Mouse (Mus musculus) limb, embryonic 10.5 days (tissue): ENCODE data around the gene Cyth2. TPM values are rescaled to one million over a fixed set of nuclear protein-coding genes. Genes with fewer than 3 reads are reported as not detected.

Experiments
- DNase-seq: peaks from one replicate; pipeline ENCODE4 v3.0.0-alpha.2; 2017; ENCODE audit warnings: low spot score
- H3K27ac ChIP-seq: fragments of 300-500 bp; sonication (generic); 2 replicates; pipeline ENCODE4 v1.5.1; 2016; ENCODE audit warnings: mild to moderate bottlenecking
- H3K27me3 ChIP-seq: fragments of 300-500 bp; sonication (generic); 2 replicates; pipeline ENCODE4 v1.6.1; 2016; ENCODE audit warnings: low read depth, mild to moderate bottlenecking; ENCODE audit not compliant: poor library complexity, severe bottlenecking
- H3K36me3 ChIP-seq: fragments of 300-500 bp; sonication (generic); 2 replicates; pipeline ENCODE4 v1.6.1; 2016; ENCODE audit warnings: mild to moderate bottlenecking, moderate library complexity
- H3K4me1 ChIP-seq: fragments of 300-500 bp; sonication (generic); 2 replicates; pipeline ENCODE4 v1.6.1; 2016
- H3K4me3 ChIP-seq: fragments of 300-500 bp; sonication (generic); 2 replicates; pipeline ENCODE4 v1.5.1; 2016; ENCODE audit warnings: mild to moderate bottlenecking, moderate library complexity
- H3K9me3 ChIP-seq: fragments of 300-500 bp; sonication (generic); replicated peaks from 2 replicates; pipeline ENCODE4 v1.6.1; 2016; ENCODE audit warnings: mild to moderate bottlenecking
- WGBS: fragments of 180-500 bp; shearing (Covaris S2); methylation state at CpG from one replicate; pipeline ENCODE4 v1.1.7; 2016; 5-methylcytosine and 5-hydroxymethylcytosine counted together
- polyA plus RNA-seq: library from polyadenylated mRNA; unstranded; fragments of >200 nt; fragmentation: Nextera tagmentation; extraction: Ambion mirVana; gene quantifications from 2 replicates; pipeline ENCODE4 v1.2.1, GENCODE M21; 2016

Cyth2 gene
- polyA plus RNA-seq, 1 experiment from 2014 or later, result 170 TPM

- DNase-seq, result no peak
- WGBS, result 73% methylated on average over 8 of the region's 8 CpGs
- no peaks in the 10 kb centered on the region for H3K4me1 ChIP-seq
- no peaks in the 10 kb centered on the region for H3K27me3 ChIP-seq
- no peaks in the 10 kb centered on the region for H3K36me3 ChIP-seq
- no peak overlapping the region for H3K4me3 ChIP-seq
- no peak overlapping the region for H3K27ac ChIP-seq
- H3K9me3 ChIP-seq, result no peaks in the 10 kb centered on the region
Observed at GRCm38 (mm10) chr7:45770427-45771082, 43.8 kb downstream of the Cyth2 start.

GRCm38 (mm10) chr7:45767500-45767899 lies 46.9 kb downstream of the Cyth2 start:
- Histone ChIP-seq H3K4me1 (no peaks in the 10 kb centered on the region), H3K4me3 (no peak overlapping the region), H3K36me3 (no peaks in the 10 kb centered on the region), H3K9me3 (no peaks in the 10 kb centered on the region), H3K27me3 (no peaks in the 10 kb centered on the region), H3K27ac (no peak overlapping the region)
- 91% methylated on average over 6 of the region's 6 CpGs for WGBS
- DNase-seq, result no peak

- Histone ChIP-seq H3K4me1 (no peaks in the 10 kb centered on the region), H3K4me3 (no peak overlapping the region), H3K27me3 (no peaks in the 10 kb centered on the region), H3K27ac (no peak overlapping the region), H3K9me3 (no peaks in the 10 kb centered on the region), H3K36me3 (no peaks in the 10 kb centered on the region)
- WGBS, result 41% methylated on average over 8 of the region's 8 CpGs
- DNase-seq, result no peak
Observed at GRCm38 (mm10) chr7:45766764-45767163, 47.6 kb downstream of the Cyth2 start.

GRCm38 (mm10) chr7:45765995-45766394 lies 48.4 kb downstream of the Cyth2 start:
- Histone ChIP-seq H3K27ac (peak overlapping the region; percentile 50; the same call in 1 of the 2 replicates), H3K4me1 (no peaks in the 10 kb centered on the region), H3K36me3 (no peaks in the 10 kb centered on the region), H3K9me3 (no peaks in the 10 kb centered on the region), H3K27me3 (no peaks in the 10 kb centered on the region), H3K4me3 (no peak overlapping the region)
- no peak for DNase-seq
- 64% methylated on average over 8 of the region's 8 CpGs for WGBS

- 70% methylated on average over 5 of the region's 5 CpGs for WGBS
- no peak overlapping the region for H3K4me3 ChIP-seq
Observed at GRCm38 (mm10) chr7:45760151-45760550, 54.2 kb downstream of the Cyth2 start.

GRCm38 (mm10) chr7:45759400-45759799 lies 55.0 kb downstream of the Cyth2 start:
- Histone ChIP-seq H3K4me3 (peak overlapping the region; percentile 47), H3K27ac (peak overlapping the region; percentile 70), H3K4me1 (peaks cover 13% of the 10 kb centered on the region), H3K9me3 (no peaks in the 10 kb centered on the region), H3K27me3 (peaks cover 36% of the 10 kb centered on the region), H3K36me3 (no peaks in the 10 kb centered on the region)
- peak; percentile 55 for DNase-seq
- 8% methylated on average over 27 of the region's 27 CpGs for WGBS

More at GRCm38 (mm10) chr7:45760151-45760550, 54.2 kb downstream of the Cyth2 start:
- Histone ChIP-seq H3K9me3 (no peaks in the 10 kb centered on the region), H3K4me1 (peaks cover 13% of the 10 kb centered on the region), H3K36me3 (no peaks in the 10 kb centered on the region), H3K27me3 (peaks cover 36% of the 10 kb centered on the region), H3K27ac (no peak overlapping the region)
- DNase-seq, result no peak

Other genes with a start within 250 kb of the Cyth2 start
- gene Bcat2, start 244.4 kb downstream of the Cyth2 start, polyA plus RNA-seq, result 65.8 and 68.0 TPM in 2 replicates
- not detected in 2 replicates for gene Fgf21, start 199.1 kb downstream of the Cyth2 start, polyA plus RNA-seq
- not detected in 2 replicates for gene Fut1, start 197.3 kb downstream of the Cyth2 start, polyA plus RNA-seq
- 0.24 TPM in 1 of 2 replicates, not detected in the other for gene Izumo1, start 192.8 kb downstream of the Cyth2 start, polyA plus RNA-seq
- 8.0 and 8.3 TPM in 2 replicates for gene Rasip1, start 187.1 kb downstream of the Cyth2 start, polyA plus RNA-seq
- gene Mamstr, start 174.6 kb downstream of the Cyth2 start, polyA plus RNA-seq, result 2.2 and 3.2 TPM in 2 replicates
- 0.16 and 0.21 TPM in 2 replicates for gene Fut2, start 148.2 kb downstream of the Cyth2 start, polyA plus RNA-seq
- 0.16 and 0.39 TPM in 2 replicates for gene Ntn5, start 130.6 kb downstream of the Cyth2 start, polyA plus RNA-seq
- gene Sec1, start 120.2 kb downstream of the Cyth2 start, polyA plus RNA-seq, result 0.54 and 0.83 TPM in 2 replicates
- 2.2 and 4.9 TPM in 2 replicates for gene Car11, start 114.7 kb downstream of the Cyth2 start, polyA plus RNA-seq
- 3.7 and 4.7 TPM in 2 replicates for gene Dbp, start 109.5 kb downstream of the Cyth2 start, polyA plus RNA-seq
- 1,218 and 1,459 TPM in 2 replicates for gene Rpl18, start 99.1 kb downstream of the Cyth2 start, polyA plus RNA-seq
- 45.5 and 49.3 TPM in 2 replicates for gene Sphk2, start 96.6 kb downstream of the Cyth2 start, polyA plus RNA-seq
- 2.1 and 2.4 TPM in 2 replicates for gene Fam83e, start 93.4 kb downstream of the Cyth2 start, polyA plus RNA-seq
- not detected in 2 replicates for gene Spaca4, start 88.8 kb downstream of the Cyth2 start, polyA plus RNA-seq
- 2.2 and 3.2 TPM in 2 replicates for gene Lmtk3, start 30.8 kb downstream of the Cyth2 start, polyA plus RNA-seq
- gene Sult2b1, start 29.9 kb downstream of the Cyth2 start, polyA plus RNA-seq, result 1.8 and 2.1 TPM in 2 replicates
- 1.2 and 1.4 TPM in 2 replicates for gene Kcnj14, start 10.2 kb upstream of the Cyth2 start, polyA plus RNA-seq
- gene Grwd1, start 16.4 kb upstream of the Cyth2 start, polyA plus RNA-seq, result 116 and 156 TPM in 2 replicates
- 36.8 and 41.2 TPM in 2 replicates for gene Kdelr1, start 58.2 kb upstream of the Cyth2 start, polyA plus RNA-seq
- gene Grin2d, start 63.8 kb upstream of the Cyth2 start, polyA plus RNA-seq, result 0.09 and 0.10 TPM in 2 replicates
- 1.4 and 1.5 TPM in 2 replicates for gene Syngr4, start 82.1 kb upstream of the Cyth2 start, polyA plus RNA-seq
- gene Tmem143, start 82.4 kb upstream of the Cyth2 start, polyA plus RNA-seq, result 4.8 and 5.7 TPM in 2 replicates
- gene Emp3, start 106.8 kb upstream of the Cyth2 start, polyA plus RNA-seq, result 18.5 and 34.5 TPM in 2 replicates
- gene Ccdc114, start 109.5 kb upstream of the Cyth2 start, polyA plus RNA-seq, result 4.4 and 6.3 TPM in 2 replicates
- 0.10 and 0.20 TPM in 2 replicates for gene Abcc6, start 215.7 kb upstream of the Cyth2 start, polyA plus RNA-seq
- gene Nomo1, start 219.1 kb upstream of the Cyth2 start, polyA plus RNA-seq, result 27.0 and 29.6 TPM in 2 replicates